Mouse (Mus musculus): ENCODE data around the gene Mlh1. TPM values are rescaled to one million over a fixed set of nuclear protein-coding genes. Genes with fewer than 3 reads are reported as not detected.

Mlh1 gene
- total RNA-seq, 2 experiments from 2014 or later = 23.5 to 24.0 TPM

DNA sequence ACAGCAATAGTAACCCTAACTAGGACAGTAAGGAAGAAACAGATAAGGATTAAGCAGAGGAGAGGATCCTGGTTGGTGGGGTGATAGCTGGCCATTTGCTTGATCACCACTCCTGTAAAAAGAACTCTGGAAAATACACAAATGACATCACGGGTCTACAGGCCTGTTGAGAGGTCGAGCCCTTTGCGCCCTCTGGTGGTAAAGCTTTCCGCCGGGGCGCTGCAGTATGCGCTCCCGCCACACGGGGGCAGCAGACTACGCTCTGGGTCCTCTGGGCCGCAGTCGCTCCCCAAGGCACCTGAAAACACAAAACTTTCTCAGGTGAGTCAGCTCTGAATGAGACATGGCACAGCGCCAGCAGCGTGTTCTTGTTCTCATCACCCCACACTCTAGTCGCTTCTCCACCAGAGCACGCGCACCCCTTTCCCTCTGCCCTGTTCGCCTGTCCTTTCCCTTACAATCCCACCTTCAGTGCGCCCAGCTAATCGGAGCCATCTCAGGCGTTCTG, 18.3 kb upstream of the Mlh1 start:
- intact Hi-C loops (cut with DNase I) = loop anchor here (5.0 kb wide), 1 partner anchor 187 kb away; no protein-coding TSS in a partner anchor
- DNase-seq (ENCODE audit: extremely low spot score in 1 of 2, low spot score in 2 of 2) = peak; percentile 76 to 82

- DNase-seq (ENCODE audit: extremely low spot score in 1 of 2, low spot score in 2 of 2) = peak in 1 of 2 experiments; percentile 64
- intact Hi-C loops (cut with DNase I) = no loop called here
Measured at GRCm38 (mm10) chr9:111289294-111289831, 17.8 kb upstream of the Mlh1 start.

DNA sequence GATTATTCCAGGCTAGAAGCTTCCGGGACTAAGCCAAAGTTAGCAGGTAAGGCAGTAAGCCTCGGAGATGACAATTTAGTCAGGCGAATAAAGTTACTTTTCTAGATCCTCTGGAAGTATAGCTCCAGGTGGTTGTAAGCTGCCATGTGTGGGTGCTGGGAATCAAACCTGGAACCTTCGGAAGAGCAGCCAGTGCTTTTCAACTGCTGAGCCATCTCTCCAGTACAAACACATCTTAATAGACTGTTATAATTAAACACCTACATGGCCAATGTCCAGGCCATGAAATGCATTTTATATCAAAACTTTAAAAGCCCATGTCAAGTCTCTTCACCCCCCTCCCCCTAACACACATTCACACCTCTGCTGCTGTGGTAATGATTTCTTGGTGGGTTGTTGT, 16.4 kb upstream of the Mlh1 start:
- DNase-seq (ENCODE audit: extremely low spot score in 1 of 2, low spot score in 2 of 2) = no peak
- intact Hi-C loops (cut with DNase I) = no loop called here

GRCm38 (mm10) chr9:111286468-111286867, 14.9 kb upstream of the Mlh1 start:
- intact Hi-C loops (cut with DNase I) = no loop called here
- no peak for DNase-seq (ENCODE audit: extremely low spot score in 1 of 2, low spot score in 2 of 2)

- intact Hi-C loops (cut with DNase I) = no loop called here
- no peak for DNase-seq (ENCODE audit: extremely low spot score in 1 of 2, low spot score in 2 of 2)
Measured at GRCm38 (mm10) chr9:111285676-111286075, 14.1 kb upstream of the Mlh1 start.

- DNase-seq (ENCODE audit: extremely low spot score in 1 of 2, low spot score in 2 of 2) = no peak
- intact Hi-C loops (cut with DNase I) = no loop called here
Measured at GRCm38 (mm10) chr9:111285061-111285460, 13.5 kb upstream of the Mlh1 start.

- intact Hi-C loops (cut with DNase I) = no loop called here
- peak in 1 of 2 experiments; percentile 39 for DNase-seq (ENCODE audit: extremely low spot score in 1 of 2, low spot score in 2 of 2)
Measured at GRCm38 (mm10) chr9:111275156-111275555, 3.6 kb upstream of the Mlh1 start.

DNA sequence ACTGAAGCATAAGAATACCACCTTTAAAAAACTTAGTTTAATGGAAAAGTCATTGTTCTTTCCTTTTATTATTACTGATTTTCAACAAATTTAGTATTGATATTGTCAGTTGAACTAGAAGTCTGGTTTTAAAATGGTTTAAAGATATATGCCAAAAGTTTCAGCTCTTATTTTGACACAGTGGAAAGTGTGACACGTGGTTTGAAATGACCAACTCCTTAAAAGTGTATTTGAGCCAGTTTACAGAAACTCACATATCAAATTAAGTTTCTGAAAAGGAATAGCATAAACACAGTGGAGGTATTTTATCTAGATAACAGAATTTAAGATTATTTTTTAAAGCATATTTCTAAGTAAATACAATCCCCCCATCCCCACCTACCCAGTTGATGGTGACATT, 2.4 kb upstream of the Mlh1 start:
- DNase-seq (ENCODE audit: extremely low spot score in 1 of 2, low spot score in 2 of 2) = no peak
- intact Hi-C loops (cut with DNase I) = no loop called here

GRCm38 (mm10) chr9:111272996-111273785, 1.6 kb upstream of the Mlh1 start:
- intact Hi-C loops (cut with DNase I) = no loop called here
- DNase-seq (ENCODE audit: extremely low spot score in 1 of 2, low spot score in 2 of 2) = no peak

GRCm38 (mm10) chr9:111272356-111272755, 765 bp upstream of the Mlh1 start:
- intact Hi-C loops (cut with DNase I) = no loop called here
- DNase-seq (ENCODE audit: extremely low spot score in 1 of 2, low spot score in 2 of 2) = no peak

- intact Hi-C loops (cut with DNase I) = no loop called here
- peak in 1 of 2 experiments; percentile 83 for DNase-seq (ENCODE audit: extremely low spot score in 1 of 2, low spot score in 2 of 2)
Measured at GRCm38 (mm10) chr9:111271056-111271433, 546 bp downstream of the Mlh1 start.

DNA sequence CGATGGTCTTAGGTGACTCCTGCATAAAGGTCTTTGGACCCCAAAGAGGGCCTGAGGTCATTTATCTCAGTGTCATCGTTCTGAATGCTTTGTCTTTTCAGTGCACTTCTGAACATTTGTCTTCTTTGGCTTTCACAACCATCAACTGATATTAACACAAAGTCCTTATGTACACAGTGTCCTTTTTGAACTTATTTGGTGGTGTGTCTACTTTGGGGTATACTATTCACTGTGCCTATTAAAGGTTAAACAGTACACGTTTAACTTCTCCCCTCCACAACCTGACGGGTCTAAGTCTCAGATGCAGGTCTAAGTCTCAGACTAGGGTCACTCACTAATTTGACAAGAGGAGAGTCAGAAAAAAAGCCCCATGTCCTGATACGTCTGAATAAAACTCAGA, 985 bp downstream of the Mlh1 start:
- intact Hi-C loops (cut with DNase I) = no loop called here
- DNase-seq (ENCODE audit: extremely low spot score in 1 of 2, low spot score in 2 of 2) = no peak

DNA sequence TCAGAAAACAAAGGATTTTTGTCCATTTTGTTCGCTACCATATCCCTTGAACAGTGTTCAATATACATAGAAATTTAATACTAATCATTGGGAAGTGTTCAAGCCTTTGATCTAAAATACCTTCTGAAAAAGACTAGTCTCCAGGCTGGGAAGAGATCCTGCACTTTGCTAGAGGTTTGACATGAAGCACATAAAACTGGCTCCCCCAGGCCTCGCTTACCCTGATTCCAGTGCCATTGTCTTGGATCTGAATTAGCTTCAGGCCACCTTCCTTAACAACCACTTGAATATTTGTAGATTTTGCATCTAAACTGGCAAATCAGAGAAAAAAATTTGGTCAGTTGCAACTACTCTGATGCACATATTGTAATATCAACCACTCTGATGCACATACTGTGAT, 3.6 kb downstream of the Mlh1 start:
- intact Hi-C loops (cut with DNase I) = no loop called here
- no peak for DNase-seq (ENCODE audit: extremely low spot score in 1 of 2, low spot score in 2 of 2)

GRCm38 (mm10) chr9:111261356-111261755, 10.2 kb downstream of the Mlh1 start:
- no peak for DNase-seq (ENCODE audit: extremely low spot score in 1 of 2, low spot score in 2 of 2)
- intact Hi-C loops (cut with DNase I) = no loop called here

- intact Hi-C loops (cut with DNase I) = no loop called here
- DNase-seq (ENCODE audit: extremely low spot score in 1 of 2, low spot score in 2 of 2) = peak in 1 of 2 experiments; percentile 56
Measured at GRCm38 (mm10) chr9:111260360-111260985, 11.1 kb downstream of the Mlh1 start.

- intact Hi-C loops (cut with DNase I) = loop anchor here (10.0 kb wide), 1 partner anchor 258 kb away; the partner anchor contains the start of gene Rtp3
- no peak for DNase-seq (ENCODE audit: extremely low spot score in 1 of 2, low spot score in 2 of 2)
Measured at GRCm38 (mm10) chr9:111252161-111252869, 19.3 kb downstream of the Mlh1 start.

GRCm38 (mm10) chr9:111247682-111248246, 23.8 kb downstream of the Mlh1 start:
- intact Hi-C loops (cut with DNase I) = no loop called here
- DNase-seq (ENCODE audit: extremely low spot score in 1 of 2, low spot score in 2 of 2) = no peak

GRCm38 (mm10) chr9:111245546-111245945, 26.0 kb downstream of the Mlh1 start:
- DNase-seq (ENCODE audit: extremely low spot score in 1 of 2, low spot score in 2 of 2) = no peak
- intact Hi-C loops (cut with DNase I) = no loop called here

DNA sequence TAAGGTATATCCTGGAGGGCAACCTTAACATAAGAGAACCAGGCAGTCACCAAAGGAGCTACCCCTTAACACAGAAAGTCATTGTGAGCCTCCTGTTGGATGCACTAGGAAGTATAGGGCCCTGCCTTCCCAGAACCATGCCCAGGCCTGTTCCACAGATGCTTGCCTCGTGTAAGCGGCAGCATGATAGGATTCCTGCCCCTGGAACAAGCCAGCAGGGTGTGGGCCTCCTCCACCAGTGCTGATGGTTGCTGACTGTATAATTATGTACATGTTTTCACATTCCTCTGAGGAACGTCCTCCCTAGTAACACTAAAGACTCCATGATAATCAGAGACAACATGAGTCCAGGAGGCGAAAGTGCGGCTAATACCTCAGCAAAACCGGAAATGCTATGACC, 28.2 kb downstream of the Mlh1 start:
- DNase-seq (ENCODE audit: extremely low spot score in 1 of 2, low spot score in 2 of 2) = no peak
- intact Hi-C loops (cut with DNase I) = no loop called here
